Mouse (Mus musculus) embryo, embryonic 9.5 days (tissue): ENCODE measurements around the gene Mturn.

ENCODE experiments used
- DNase-seq: peaks from one replicate; pipeline ENCODE4 v3.0.0-alpha.2; 2017; ENCODE audit errors: extremely low spot score

Gene Mturn

GRCm38 (mm10) chr6:54729451-54730105, 48.2 kb downstream of the Mturn start:
- DNase-seq = no peak

- no peak for DNase-seq
These were observed 50.3 kb downstream of the Mturn start for GRCm38 (mm10) chr6:54731726-54732125.

DNA sequence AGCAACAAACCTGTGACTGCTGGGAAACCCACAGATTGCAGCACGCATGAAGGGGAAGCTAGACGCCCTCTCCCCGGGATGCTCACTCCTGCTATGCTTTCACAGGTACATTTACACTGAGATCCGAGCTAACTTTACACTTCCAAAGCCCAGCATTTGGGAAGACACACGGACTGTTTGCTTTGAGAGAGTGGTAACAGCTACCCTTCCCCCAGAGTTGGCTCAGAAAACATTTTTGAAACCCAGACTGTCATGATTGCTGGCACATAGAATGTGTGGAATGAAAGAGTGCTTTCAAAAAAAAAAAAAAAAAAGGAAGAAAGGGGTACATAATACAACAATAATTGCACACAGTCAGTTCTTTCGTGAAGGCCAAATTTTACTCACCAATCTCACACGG, 51.3 kb downstream of the Mturn start:
- no peak for DNase-seq

- no peak for DNase-seq
These were observed 54.7 kb downstream of the Mturn start for GRCm38 (mm10) chr6:54736126-54736525.

DNA sequence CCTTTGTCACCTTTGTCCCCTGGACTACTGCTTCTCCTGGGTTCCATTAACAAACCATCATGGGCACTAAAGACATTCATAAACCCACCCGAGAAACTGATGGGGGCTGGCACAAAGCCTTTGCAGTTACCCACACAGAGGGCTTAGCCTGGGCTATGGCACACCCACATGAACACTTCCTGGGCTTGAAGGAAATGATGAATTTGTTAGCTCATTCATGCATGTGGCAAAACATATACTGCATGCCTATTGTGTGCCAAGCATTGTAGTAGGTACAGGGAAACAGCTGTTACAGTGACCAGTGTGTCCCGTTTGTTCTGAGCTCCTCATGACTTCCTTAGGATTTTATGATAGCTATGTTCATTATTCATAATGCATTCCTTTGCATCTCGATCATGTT, 55.8 kb downstream of the Mturn start:
- DNase-seq = no peak

DNA sequence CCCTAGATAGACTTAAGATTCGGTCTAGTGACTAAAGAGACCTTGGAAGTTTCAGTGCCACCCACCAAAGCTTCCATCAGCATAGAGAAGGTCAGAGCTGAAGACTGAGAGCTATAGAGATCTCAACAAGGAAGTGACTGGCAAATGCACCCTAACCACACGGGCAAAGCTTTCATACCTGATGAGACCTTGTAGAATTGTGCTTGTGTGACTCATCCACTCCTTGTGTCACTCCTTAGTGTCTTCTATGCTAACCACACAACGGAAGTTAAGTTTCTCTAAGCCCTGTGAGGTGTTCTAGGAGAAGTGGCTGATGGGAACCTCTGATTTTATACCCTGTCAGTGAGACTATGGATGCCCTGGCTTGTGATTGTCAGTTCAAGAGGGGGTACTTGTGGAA, 56.3 kb downstream of the Mturn start:
- no peak for DNase-seq

- DNase-seq = no peak
These were observed 67.6 kb downstream of the Mturn start for GRCm38 (mm10) chr6:54749056-54749455.

DNA sequence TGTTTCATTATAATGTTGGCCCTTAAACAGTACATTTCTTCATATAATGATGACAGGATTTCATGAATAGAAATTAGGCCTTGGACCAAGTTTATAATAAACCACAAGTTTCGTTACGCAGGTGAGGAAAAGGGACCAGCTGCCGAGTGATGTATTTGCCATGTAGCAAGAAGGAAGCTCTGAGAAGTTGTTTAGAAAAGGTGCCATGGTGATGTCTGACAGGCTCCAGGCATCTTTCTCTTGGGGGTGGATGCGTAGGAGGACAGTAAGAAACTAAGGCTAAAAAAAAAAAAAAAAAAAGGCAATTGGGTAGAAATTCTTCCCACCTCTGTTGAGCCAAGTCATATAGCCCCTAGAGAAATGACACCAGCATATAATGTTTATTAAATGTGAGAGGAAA, 70.2 kb downstream of the Mturn start:
- no peak for DNase-seq

DNA sequence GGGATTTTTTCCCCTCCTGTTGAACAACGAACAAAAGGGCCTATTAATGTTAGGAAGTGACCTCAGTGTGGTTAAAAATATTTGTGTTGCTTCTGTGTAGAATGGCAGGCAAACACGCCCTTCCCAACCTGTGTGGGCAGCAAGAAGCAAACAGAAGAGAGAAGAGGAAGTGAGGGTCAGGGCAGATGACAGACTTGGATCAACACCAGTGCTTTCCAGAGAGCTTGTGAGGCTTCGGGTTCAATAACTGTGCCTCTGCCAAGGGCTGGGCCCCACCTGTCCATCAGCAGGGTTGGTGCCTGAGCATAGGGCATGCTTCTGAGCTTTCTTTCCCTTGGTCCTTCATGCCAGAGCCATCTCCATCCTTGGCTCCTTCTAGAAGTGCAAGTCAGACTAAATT, 70.7 kb downstream of the Mturn start:
- no peak for DNase-seq
